Mouse (Mus musculus): ENCODE data around the gene Tuba3a.

- TF ChIP-seq CTCF (IDR thresholded peaks at IDR 0.05; ENCODE audit: low read depth, low read length) (no peak), POLR2A (IDR thresholded peaks at IDR 0.05; ENCODE audit: extremely low read depth, insufficient read depth, low read length) (no peak)
Measured at GRCm38 (mm10) chr6:125300982-125301381, 15.1 kb upstream of the Tuba3a start.
